Mouse (Mus musculus): ENCODE results near the gene Rpl6. TPM values are rescaled to one million over a fixed set of nuclear protein-coding genes. Genes with fewer than 3 reads are reported as not detected.

Rpl6 gene
- total and polyA plus RNA-seq, 2 experiments from 2014 or later: 362 to 463 TPM

- no peaks in the 10 kb centered on the region for H3K27me3 ChIP-seq (ENCODE audit: insufficient read depth, low read length)
- H3K9me3 ChIP-seq (ENCODE audit: low read length): no peaks in the 10 kb centered on the region
- TF ChIP-seq CTCF (IDR thresholded peaks at IDR 0.05): no peak
- no peak overlapping the region for H3K9ac ChIP-seq (replicated peaks; ENCODE audit: low read length, poor library complexity, severe bottlenecking)
- WGBS: 93% methylated on average over 9 of the region's 9 CpGs
- H3K4me1 ChIP-seq (ENCODE audit: insufficient read depth, low read length): no peaks in the 10 kb centered on the region
- ATAC-seq (ENCODE audit: low FRiP score) (no peak), DNase-seq (ENCODE audit: low spot score) (no peak)
- H3K4me3 ChIP-seq (ENCODE audit: low read depth, low read length): no peak overlapping the region
- no peaks in the 10 kb centered on the region for H3K36me3 ChIP-seq (ENCODE audit: insufficient read depth, low read length)
- H3K4me2 ChIP-seq (ENCODE audit: low read depth, low read length, poor library complexity, severe bottlenecking): no peak overlapping the region
- no peak overlapping the region for H3K27ac ChIP-seq (ENCODE audit: low read depth, low read length)
These were observed 26.5 kb downstream of the Rpl6 start for GRCm38 (mm10) chr5:121230811-121231210.

GRCm38 (mm10) chr5:121232789-121233188, 28.5 kb downstream of the Rpl6 start:
- WGBS: 100% methylated on average over 1 of the region's 1 CpGs

GRCm38 (mm10) chr5:121233726-121234125, 29.4 kb downstream of the Rpl6 start:
- Histone ChIP-seq H3K36me3 (ENCODE audit: insufficient read depth, low read length) (no peaks in the 10 kb centered on the region), H3K4me3 (ENCODE audit: low read depth, low read length) (no peak overlapping the region), H3K27ac (ENCODE audit: low read depth, low read length) (no peak overlapping the region), H3K9ac (replicated peaks; ENCODE audit: low read length, poor library complexity, severe bottlenecking) (no peak overlapping the region), H3K9me3 (ENCODE audit: low read length) (no peaks in the 10 kb centered on the region), H3K4me2 (ENCODE audit: low read depth, low read length, poor library complexity, severe bottlenecking) (no peak overlapping the region), H3K4me1 (ENCODE audit: insufficient read depth, low read length) (no peaks in the 10 kb centered on the region), H3K27me3 (ENCODE audit: insufficient read depth, low read length) (no peaks in the 10 kb centered on the region)
- ATAC-seq (ENCODE audit: low FRiP score) (no peak), DNase-seq (ENCODE audit: low spot score) (no peak)
- TF ChIP-seq CTCF (IDR thresholded peaks at IDR 0.05): no peak
- 97% methylated on average over 2 of the region's 2 CpGs for WGBS

More at GRCm38 (mm10) chr5:121232789-121233188, 28.5 kb downstream of the Rpl6 start:
- TF ChIP-seq CTCF (IDR thresholded peaks at IDR 0.05): no peak; the same call in 1 of the 2 replicates
- H3K4me1 ChIP-seq (ENCODE audit: insufficient read depth, low read length): no peaks in the 10 kb centered on the region
- ATAC-seq (ENCODE audit: low FRiP score) (no peak), DNase-seq (ENCODE audit: low spot score) (no peak)
- no peak overlapping the region for H3K4me2 ChIP-seq (ENCODE audit: low read depth, low read length, poor library complexity, severe bottlenecking)
- no peaks in the 10 kb centered on the region for H3K36me3 ChIP-seq (ENCODE audit: insufficient read depth, low read length)
- H3K4me3 ChIP-seq (ENCODE audit: low read depth, low read length): no peak overlapping the region
- no peak overlapping the region for H3K27ac ChIP-seq (ENCODE audit: low read depth, low read length)
- no peak overlapping the region for H3K9ac ChIP-seq (replicated peaks; ENCODE audit: low read length, poor library complexity, severe bottlenecking)
- H3K9me3 ChIP-seq (ENCODE audit: low read length): no peaks in the 10 kb centered on the region
- no peaks in the 10 kb centered on the region for H3K27me3 ChIP-seq (ENCODE audit: insufficient read depth, low read length)

GRCm38 (mm10) chr5:121236171-121236570, 31.9 kb downstream of the Rpl6 start:
- TF ChIP-seq CTCF (IDR thresholded peaks at IDR 0.05): no peak
- H3K27me3 ChIP-seq (ENCODE audit: insufficient read depth, low read length): no peaks in the 10 kb centered on the region
- H3K4me2 ChIP-seq (ENCODE audit: low read depth, low read length, poor library complexity, severe bottlenecking): no peak overlapping the region
- H3K36me3 ChIP-seq (ENCODE audit: insufficient read depth, low read length): no peaks in the 10 kb centered on the region
- no peaks in the 10 kb centered on the region for H3K9me3 ChIP-seq (ENCODE audit: low read length)
- ATAC-seq (ENCODE audit: low FRiP score): no peak
- 78% methylated on average over 5 of the region's 5 CpGs for WGBS
- no peak overlapping the region for H3K9ac ChIP-seq (replicated peaks; ENCODE audit: low read length, poor library complexity, severe bottlenecking)
- H3K27ac ChIP-seq (ENCODE audit: low read depth, low read length): no peak overlapping the region
- no peak overlapping the region for H3K4me3 ChIP-seq (ENCODE audit: low read depth, low read length)
- DNase-seq (ENCODE audit: low spot score): no peak
- no peaks in the 10 kb centered on the region for H3K4me1 ChIP-seq (ENCODE audit: insufficient read depth, low read length)

GRCm38 (mm10) chr5:121238208-121238607, 33.9 kb downstream of the Rpl6 start:
- no peak overlapping the region for H3K9ac ChIP-seq (replicated peaks; ENCODE audit: low read length, poor library complexity, severe bottlenecking)
- 77% methylated on average over 2 of the region's 2 CpGs for WGBS
- H3K4me2 ChIP-seq (ENCODE audit: low read depth, low read length, poor library complexity, severe bottlenecking): no peak overlapping the region
- TF ChIP-seq CTCF (IDR thresholded peaks at IDR 0.05): no peak
- no peaks in the 10 kb centered on the region for H3K36me3 ChIP-seq (ENCODE audit: insufficient read depth, low read length)
- DNase-seq (ENCODE audit: low spot score) (no peak), ATAC-seq (ENCODE audit: low FRiP score) (no peak)
- no peak overlapping the region for H3K4me3 ChIP-seq (ENCODE audit: low read depth, low read length)
- no peak overlapping the region for H3K27ac ChIP-seq (ENCODE audit: low read depth, low read length)
- H3K27me3 ChIP-seq (ENCODE audit: insufficient read depth, low read length): no peaks in the 10 kb centered on the region
- no peaks in the 10 kb centered on the region for H3K9me3 ChIP-seq (ENCODE audit: low read length)
- H3K4me1 ChIP-seq (ENCODE audit: insufficient read depth, low read length): no peaks in the 10 kb centered on the region

GRCm38 (mm10) chr5:121239846-121240245, 35.6 kb downstream of the Rpl6 start:
- no peaks in the 10 kb centered on the region for H3K27me3 ChIP-seq (ENCODE audit: insufficient read depth, low read length)
- H3K27ac ChIP-seq (ENCODE audit: low read depth, low read length): no peak overlapping the region
- no peaks in the 10 kb centered on the region for H3K4me1 ChIP-seq (ENCODE audit: insufficient read depth, low read length)
- H3K36me3 ChIP-seq (ENCODE audit: insufficient read depth, low read length): no peaks in the 10 kb centered on the region
- 75% methylated on average over 5 of the region's 5 CpGs for WGBS
- H3K4me3 ChIP-seq (ENCODE audit: low read depth, low read length): no peak overlapping the region
- no peak for ATAC-seq (ENCODE audit: low FRiP score)
- H3K4me2 ChIP-seq (ENCODE audit: low read depth, low read length, poor library complexity, severe bottlenecking): no peak overlapping the region
- no peak for TF ChIP-seq CTCF (IDR thresholded peaks at IDR 0.05)
- no peaks in the 10 kb centered on the region for H3K9me3 ChIP-seq (ENCODE audit: low read length)
- no peak overlapping the region for H3K9ac ChIP-seq (replicated peaks; ENCODE audit: low read length, poor library complexity, severe bottlenecking)
- DNase-seq (ENCODE audit: low spot score): peak; percentile 50
